Mouse (Mus musculus) kidney, adult 9 months (tissue): ENCODE results near the gene Fbxo47.

Experiments
- DNase-seq: peaks from one replicate; pipeline ENCODE4 v3.0.0; 2022

Gene Fbxo47

GRCm38 (mm10) chr11:97883918-97884600, at the start of gene Fbxo47:
Fbxo47 (minus strand) TSS chr11:97884154.
- peak; percentile 99 for DNase-seq

GRCm38 (mm10) chr11:97933553-97933952, 49.6 kb upstream of the Fbxo47 start:
- DNase-seq, result no peak

- DNase-seq, result no peak
Observed at GRCm38 (mm10) chr11:97928905-97929304, 45.0 kb upstream of the Fbxo47 start.

GRCm38 (mm10) chr11:97924217-97924616, 40.3 kb upstream of the Fbxo47 start:
- DNase-seq, result no peak

- DNase-seq, result peak; percentile 13
Observed at GRCm38 (mm10) chr11:97923639-97924038, 39.7 kb upstream of the Fbxo47 start.

GRCm38 (mm10) chr11:97915974-97916503, 32.1 kb upstream of the Fbxo47 start:
- no peak for DNase-seq

- DNase-seq, result no peak
Observed at GRCm38 (mm10) chr11:97915471-97915870, 31.5 kb upstream of the Fbxo47 start.

- no peak for DNase-seq
Observed at GRCm38 (mm10) chr11:97913111-97913510, 29.2 kb upstream of the Fbxo47 start.

- DNase-seq, result no peak
Observed at GRCm38 (mm10) chr11:97908634-97909348, 24.8 kb upstream of the Fbxo47 start.

- DNase-seq, result no peak
Observed at GRCm38 (mm10) chr11:97907935-97908334, 24.0 kb upstream of the Fbxo47 start.

GRCm38 (mm10) chr11:97906905-97907304, 23.0 kb upstream of the Fbxo47 start:
- DNase-seq, result no peak

- DNase-seq, result no peak
Observed at GRCm38 (mm10) chr11:97905941-97906340, 22.0 kb upstream of the Fbxo47 start.

GRCm38 (mm10) chr11:97905540-97905939, 21.6 kb upstream of the Fbxo47 start:
- DNase-seq, result no peak

- peak; percentile 17 for DNase-seq
Observed at GRCm38 (mm10) chr11:97904801-97905200, 20.8 kb upstream of the Fbxo47 start.

- no peak for DNase-seq
Observed at GRCm38 (mm10) chr11:97901806-97902205, 17.9 kb upstream of the Fbxo47 start.

- peak; percentile 93 for DNase-seq
Observed at GRCm38 (mm10) chr11:97899822-97900221, 15.9 kb upstream of the Fbxo47 start.

GRCm38 (mm10) chr11:97897568-97898185, 13.7 kb upstream of the Fbxo47 start:
- no peak for DNase-seq

- no peak for DNase-seq
Observed at GRCm38 (mm10) chr11:97896655-97897054, 12.7 kb upstream of the Fbxo47 start.

GRCm38 (mm10) chr11:97891821-97892220, 7.9 kb upstream of the Fbxo47 start:
- no peak for DNase-seq

GRCm38 (mm10) chr11:97885296-97885915, 1.5 kb upstream of the Fbxo47 start:
- DNase-seq, result no peak

GRCm38 (mm10) chr11:97884601-97885185, 739 bp upstream of the Fbxo47 start:
- DNase-seq, result no peak

GRCm38 (mm10) chr11:97883542-97883917, 424 bp downstream of the Fbxo47 start:
- DNase-seq, result peak; percentile 70

- no peak for DNase-seq
Observed at GRCm38 (mm10) chr11:97880362-97880761, 3.6 kb downstream of the Fbxo47 start.
